Mouse (Mus musculus): Measurements from ENCODE around the gene Cbarp. TPM values are rescaled to one million over a fixed set of nuclear protein-coding genes. Genes with fewer than 3 reads are reported as not detected.
A peak's percentile ranks its signal among the peaks of the same experiment; 100 is the strongest.

Gene Cbarp
- polyA plus RNA-seq, 1 experiment from 2014 or later = 66.9 TPM

DNA sequence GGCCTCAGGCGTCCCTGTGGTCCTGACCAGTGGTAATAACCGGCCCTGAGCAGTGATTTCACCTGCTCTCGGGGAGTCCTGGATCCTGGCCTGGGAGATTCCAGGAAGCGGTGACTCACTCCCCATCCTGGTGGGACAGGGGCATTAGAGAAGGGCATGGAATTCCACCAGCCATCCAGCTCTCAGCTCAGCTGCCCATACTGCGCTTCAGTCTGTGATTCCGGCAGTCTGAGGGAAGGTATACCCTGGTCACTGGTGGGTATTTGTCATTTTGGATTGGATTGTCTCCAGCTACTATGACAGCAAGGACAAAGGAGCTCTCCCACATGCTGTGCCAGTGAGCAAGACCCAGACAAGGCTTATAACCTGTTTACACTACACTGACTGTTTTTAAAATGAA is 33.0 kb downstream of the Cbarp start:
- H3K4me1 ChIP-seq = peaks cover 4% of the 10 kb centered on the region
- H3K4me3 ChIP-seq = no peak overlapping the region
- H3K27ac ChIP-seq = no peak overlapping the region
- no peak for ATAC-seq (replicated peaks)
- H3K4me2 ChIP-seq = no peak overlapping the region
- H3K27me3 ChIP-seq (replicated peaks) = no peaks in the 10 kb centered on the region
- H3K9ac ChIP-seq = no peak overlapping the region
- no peaks in the 10 kb centered on the region for H3K9me3 ChIP-seq
- H3K36me3 ChIP-seq (replicated peaks) = no peaks in the 10 kb centered on the region
- WGBS = 61% methylated on average over 6 of the region's 6 CpGs

DNA sequence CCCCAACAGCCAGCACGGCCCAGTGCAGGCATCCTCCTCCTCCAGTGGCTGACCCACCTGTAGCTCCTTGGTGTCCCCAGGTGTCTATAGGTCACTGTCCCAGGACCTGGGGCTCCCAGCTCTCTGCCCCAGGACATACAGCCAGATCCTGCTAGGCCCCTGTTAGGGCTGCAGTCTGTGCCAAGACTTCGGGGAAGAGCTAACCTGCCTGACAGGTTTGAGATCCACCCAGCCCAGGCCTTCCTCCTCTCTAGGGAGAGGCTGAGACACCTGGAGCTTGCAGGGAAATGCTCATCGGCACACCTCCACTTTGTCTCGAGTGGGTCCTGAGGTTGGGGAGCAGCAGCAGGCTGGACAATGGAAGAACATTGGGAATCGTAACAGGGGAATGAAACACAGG is 34.7 kb downstream of the Cbarp start:
- H3K9ac ChIP-seq = no peak overlapping the region
- H3K9me3 ChIP-seq = no peaks in the 10 kb centered on the region
- peaks cover 16% of the 10 kb centered on the region for H3K4me1 ChIP-seq
- no peaks in the 10 kb centered on the region for H3K36me3 ChIP-seq (replicated peaks)
- ATAC-seq (replicated peaks) = no peak
- no peak overlapping the region for H3K4me3 ChIP-seq
- H3K4me2 ChIP-seq = no peak overlapping the region
- WGBS = 76% methylated on average over 5 of the region's 5 CpGs
- no peaks in the 10 kb centered on the region for H3K27me3 ChIP-seq (replicated peaks)
- H3K27ac ChIP-seq = no peak overlapping the region

DNA sequence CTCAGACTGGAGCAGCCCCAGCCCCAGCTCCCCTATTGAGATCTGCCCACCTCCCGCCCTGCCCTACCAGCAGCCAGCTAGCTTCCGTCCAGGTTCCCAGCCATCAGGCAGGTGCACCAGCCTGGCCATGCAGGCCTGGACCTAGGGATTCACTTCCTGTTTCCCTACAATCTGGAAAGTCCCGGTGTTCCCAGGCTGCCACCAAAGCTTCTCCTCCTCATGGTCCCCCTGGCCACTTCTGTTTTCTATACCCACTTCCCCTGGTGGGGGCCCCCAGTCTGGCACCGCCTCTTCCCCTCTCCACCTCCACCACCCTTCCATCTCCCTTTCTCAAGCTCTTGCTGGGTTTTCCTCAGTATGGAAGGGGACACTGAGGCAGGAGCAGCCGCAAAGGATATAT is 35.2 kb downstream of the Cbarp start, which contains the start of gene Sbno2:
Sbno2 (minus strand) TSS at position 112 of the 400 bp plus-strand sequence.
- H3K4me1 ChIP-seq = peaks cover 20% of the 10 kb centered on the region
- 72% methylated on average over 5 of the region's 5 CpGs for WGBS
- ATAC-seq (replicated peaks) = no peak
- no peak within 1 kb of the TSS for H3K9ac ChIP-seq
- no peaks in the 10 kb centered on the region for H3K27me3 ChIP-seq (replicated peaks)
- H3K27ac ChIP-seq = no peak within 1 kb of the TSS
- H3K4me2 ChIP-seq = no peak within 1 kb of the TSS
- no peak within 1 kb of the TSS for H3K4me3 ChIP-seq
- no peaks in the 10 kb centered on the region for H3K36me3 ChIP-seq (replicated peaks)
- no peaks in the 10 kb centered on the region for H3K9me3 ChIP-seq

DNA sequence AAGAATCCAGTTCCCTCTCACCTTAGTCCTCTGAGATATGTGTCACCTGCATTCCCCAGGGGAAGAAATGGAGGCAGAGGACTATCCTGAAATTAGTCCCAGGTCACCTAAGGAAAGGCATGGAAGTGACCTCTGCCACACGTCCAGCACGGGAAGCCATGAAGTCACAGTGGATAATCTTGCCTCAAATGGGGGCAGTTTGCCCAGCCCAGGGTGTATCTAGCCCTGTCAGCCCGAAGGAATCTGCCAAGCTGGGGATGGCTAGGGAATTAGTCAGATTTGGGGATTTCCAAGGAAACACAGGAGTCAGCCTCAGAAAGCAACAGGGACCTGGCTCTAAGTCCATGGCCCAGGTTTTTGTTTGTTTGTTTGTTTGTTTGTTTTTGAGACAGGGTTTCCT is 36.5 kb downstream of the Cbarp start:
- peaks cover 23% of the 10 kb centered on the region for H3K4me1 ChIP-seq

DNA sequence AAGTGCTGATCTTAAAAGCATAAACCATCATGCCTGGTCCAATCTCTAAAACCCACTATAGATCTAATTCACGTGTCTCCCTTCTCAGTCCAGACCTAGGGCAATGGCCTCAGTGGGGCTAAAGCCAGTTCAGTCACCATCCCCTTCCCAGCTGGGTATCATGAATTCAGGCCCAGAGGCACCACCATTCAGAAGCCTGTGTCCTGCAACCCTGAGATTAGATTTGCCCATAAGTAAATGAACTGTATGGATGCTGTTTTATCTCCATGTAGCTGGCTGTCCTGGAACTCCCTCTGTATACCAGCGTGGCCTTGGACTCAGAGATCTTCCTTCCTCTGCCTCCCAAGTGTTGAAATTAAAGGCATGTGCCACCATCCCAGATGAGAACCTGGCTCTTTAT is 37.6 kb downstream of the Cbarp start:
- H3K27me3 ChIP-seq (replicated peaks) = no peaks in the 10 kb centered on the region
- H3K9me3 ChIP-seq = no peaks in the 10 kb centered on the region
- H3K36me3 ChIP-seq (replicated peaks) = no peaks in the 10 kb centered on the region
- peak overlapping the region; percentile 88; the same call in 1 of the 2 replicates for H3K4me3 ChIP-seq
- WGBS = 87% methylated on average over 2 of the region's 2 CpGs
- ATAC-seq (replicated peaks) = no peak
- peak overlapping the region; percentile 70 for H3K27ac ChIP-seq
- H3K4me1 ChIP-seq = peaks cover 23% of the 10 kb centered on the region
- peak overlapping the region; percentile 93 for H3K4me2 ChIP-seq
- peak overlapping the region; percentile 82; the same call in 1 of the 2 replicates for H3K9ac ChIP-seq

More for the DNA sequence above, 36.5 kb downstream of the Cbarp start:
- 75% methylated on average over 3 of the region's 3 CpGs for WGBS
- Histone ChIP-seq H3K9me3 (no peaks in the 10 kb centered on the region), H3K9ac (no peak overlapping the region), H3K4me2 (no peak overlapping the region), H3K4me3 (no peak overlapping the region), H3K27me3 (replicated peaks) (no peaks in the 10 kb centered on the region), H3K36me3 (replicated peaks) (no peaks in the 10 kb centered on the region), H3K27ac (no peak overlapping the region)
- ATAC-seq (replicated peaks) = no peak

DNA sequence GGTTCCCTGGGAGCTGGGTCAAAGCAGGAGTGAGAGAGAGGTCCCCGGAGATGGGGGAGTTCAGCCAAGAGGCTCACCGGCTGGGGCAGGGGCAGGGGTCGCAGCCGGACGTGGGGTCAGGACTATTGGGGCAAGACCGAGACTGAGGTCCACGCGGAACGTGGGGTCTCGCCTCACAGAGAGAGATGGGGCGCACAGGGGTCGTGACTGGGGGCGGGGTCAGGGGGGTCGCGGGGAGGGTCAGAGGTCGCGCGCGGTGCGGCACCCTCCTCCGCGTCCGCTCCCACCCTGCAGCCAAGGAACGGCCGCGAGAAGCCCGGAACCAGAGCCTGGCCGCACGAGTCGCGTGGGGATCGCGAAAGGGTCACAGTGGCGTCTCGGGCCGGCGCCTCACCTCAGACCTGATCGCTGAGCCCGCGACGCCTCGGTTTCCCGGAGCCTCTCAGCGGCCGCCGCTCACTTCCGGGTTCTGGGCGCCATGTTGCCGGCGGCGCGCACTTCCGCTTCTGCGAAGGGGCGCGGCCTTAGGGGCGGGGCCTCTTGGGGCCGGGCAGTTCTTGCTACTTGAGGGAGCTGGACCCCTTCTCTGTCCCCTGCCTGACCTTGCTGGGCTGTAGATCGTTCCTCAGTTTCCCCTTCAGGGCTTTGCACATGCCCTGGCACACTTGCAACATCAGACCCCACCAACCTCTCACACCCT is 38.3 kb downstream of the Cbarp start:
- peak overlapping the region; percentile 82 for H3K9ac ChIP-seq
- WGBS = under 1% methylated on average over 57 of the region's 59 CpGs
- H3K4me1 ChIP-seq = peaks cover 23% of the 10 kb centered on the region
- peak overlapping the region; percentile 88 for H3K4me3 ChIP-seq
- no peaks in the 10 kb centered on the region for H3K36me3 ChIP-seq (replicated peaks)
- H3K9me3 ChIP-seq = no peaks in the 10 kb centered on the region
- peak overlapping the region; percentile 93 for H3K4me2 ChIP-seq
- peak overlapping the region; percentile 70 for H3K27ac ChIP-seq
- ATAC-seq (replicated peaks) = peak; percentile 87
- no peaks in the 10 kb centered on the region for H3K27me3 ChIP-seq (replicated peaks)

DNA sequence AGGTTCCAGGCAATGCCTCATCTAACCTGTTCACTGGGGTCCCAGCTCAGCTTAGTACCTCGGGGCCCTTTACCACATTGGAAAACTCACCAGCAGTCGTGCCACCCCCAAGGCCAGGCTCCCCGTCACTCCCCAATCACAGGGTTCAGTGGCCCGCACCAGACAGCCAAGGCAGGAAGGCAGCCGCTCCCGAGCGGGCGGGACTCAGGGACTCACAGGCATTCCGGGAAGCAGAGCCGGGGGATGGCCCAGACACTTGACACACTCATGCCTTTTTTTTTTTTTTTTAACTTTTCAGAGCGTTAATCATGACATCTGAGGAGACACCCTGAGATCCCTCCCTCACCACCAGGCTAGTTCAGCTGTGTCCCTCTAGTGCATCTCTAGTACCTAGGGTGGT is 39.7 kb downstream of the Cbarp start:
- no peak for ATAC-seq (replicated peaks)
- H3K27ac ChIP-seq = no peak overlapping the region
- no peak overlapping the region for H3K9ac ChIP-seq
- H3K9me3 ChIP-seq = no peaks in the 10 kb centered on the region
- H3K27me3 ChIP-seq (replicated peaks) = no peaks in the 10 kb centered on the region
- WGBS = 70% methylated on average over 11 of the region's 11 CpGs
- H3K4me2 ChIP-seq = peak overlapping the region; percentile 93; the same call in 1 of the 2 replicates
- no peaks in the 10 kb centered on the region for H3K36me3 ChIP-seq (replicated peaks)
- peaks cover 23% of the 10 kb centered on the region for H3K4me1 ChIP-seq
- no peak overlapping the region for H3K4me3 ChIP-seq

DNA sequence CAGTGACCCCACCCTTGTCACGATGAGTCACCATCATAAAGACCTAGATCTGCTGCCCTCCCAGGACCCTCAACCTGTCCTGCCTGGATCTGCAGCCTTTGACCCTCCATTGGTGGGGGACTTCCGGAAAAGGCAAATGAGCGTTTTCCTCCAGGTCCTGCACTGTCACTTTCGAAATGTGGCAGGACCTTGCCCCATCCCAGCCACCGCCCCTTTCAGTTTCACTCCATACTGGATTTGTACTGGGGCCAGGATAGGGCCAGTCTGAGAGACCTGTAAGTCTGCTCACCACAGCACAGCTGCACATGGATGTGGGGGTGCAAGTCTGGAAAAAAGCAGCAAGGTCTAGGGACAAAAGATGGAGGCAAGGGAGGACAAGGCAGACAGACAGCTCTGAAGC is 42.0 kb downstream of the Cbarp start:
- Histone ChIP-seq H3K4me3 (no peak overlapping the region), H3K36me3 (replicated peaks) (no peaks in the 10 kb centered on the region), H3K9me3 (no peaks in the 10 kb centered on the region), H3K9ac (no peak overlapping the region), H3K27ac (no peak overlapping the region), H3K27me3 (replicated peaks) (no peaks in the 10 kb centered on the region), H3K4me1 (peaks cover 23% of the 10 kb centered on the region), H3K4me2 (no peak overlapping the region)
- WGBS = 85% methylated on average over 5 of the region's 5 CpGs
- ATAC-seq (replicated peaks) = no peak

DNA sequence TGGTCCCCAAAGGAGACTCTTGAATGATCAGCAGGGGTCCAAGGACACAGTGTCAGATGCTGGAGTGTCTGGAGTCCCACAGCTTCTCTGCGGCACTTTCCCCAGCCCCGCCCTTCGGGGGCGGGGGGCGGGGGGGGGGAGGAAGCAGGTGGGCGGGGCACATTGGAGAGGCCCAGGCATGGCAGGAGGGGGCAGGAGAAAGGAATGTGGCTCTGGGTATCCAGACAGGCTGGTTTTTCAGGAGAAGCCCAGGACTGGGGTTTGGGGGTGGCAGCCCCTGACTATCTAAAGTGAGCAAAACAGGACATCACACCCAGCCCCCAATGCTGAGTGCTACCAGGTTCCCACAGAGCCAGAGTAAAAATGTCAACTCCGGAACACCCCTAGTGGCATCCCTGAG is 43.4 kb downstream of the Cbarp start:
- no peak for ATAC-seq (replicated peaks)
- Histone ChIP-seq H3K9me3 (no peaks in the 10 kb centered on the region), H3K4me3 (no peak overlapping the region), H3K36me3 (replicated peaks) (no peaks in the 10 kb centered on the region), H3K9ac (no peak overlapping the region), H3K27ac (no peak overlapping the region), H3K4me2 (no peak overlapping the region), H3K4me1 (peaks cover 18% of the 10 kb centered on the region), H3K27me3 (replicated peaks) (no peaks in the 10 kb centered on the region)
- WGBS = 25% methylated on average over 7 of the region's 7 CpGs

DNA sequence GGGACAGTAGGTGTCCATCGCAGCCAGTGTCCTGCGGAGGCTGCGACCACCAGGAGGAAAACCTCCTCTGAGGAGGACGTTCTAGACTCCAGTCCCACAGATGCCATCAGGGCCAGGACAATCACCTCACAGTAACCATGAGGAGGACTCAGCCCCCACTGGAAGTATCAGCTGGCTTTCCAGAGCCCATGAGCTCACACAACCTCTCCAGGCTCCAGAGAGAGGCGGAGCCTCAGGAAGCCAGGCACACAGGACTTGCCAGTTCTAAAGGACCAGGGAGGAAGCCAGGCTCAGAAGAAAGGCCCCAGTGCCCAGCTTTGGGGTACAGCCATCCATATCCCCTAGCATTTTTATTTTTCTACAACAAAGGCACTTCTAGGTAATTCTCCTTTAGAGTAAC is 45.1 kb downstream of the Cbarp start:
- Histone ChIP-seq H3K9ac (no peak overlapping the region), H3K36me3 (replicated peaks) (no peaks in the 10 kb centered on the region), H3K4me1 (peaks cover 4% of the 10 kb centered on the region; the same call in 1 of the 2 replicates), H3K27ac (no peak overlapping the region), H3K4me2 (no peak overlapping the region), H3K9me3 (no peaks in the 10 kb centered on the region), H3K27me3 (replicated peaks) (no peaks in the 10 kb centered on the region), H3K4me3 (no peak overlapping the region)
- 90% methylated on average over 5 of the region's 5 CpGs for WGBS
- ATAC-seq (replicated peaks) = no peak

DNA sequence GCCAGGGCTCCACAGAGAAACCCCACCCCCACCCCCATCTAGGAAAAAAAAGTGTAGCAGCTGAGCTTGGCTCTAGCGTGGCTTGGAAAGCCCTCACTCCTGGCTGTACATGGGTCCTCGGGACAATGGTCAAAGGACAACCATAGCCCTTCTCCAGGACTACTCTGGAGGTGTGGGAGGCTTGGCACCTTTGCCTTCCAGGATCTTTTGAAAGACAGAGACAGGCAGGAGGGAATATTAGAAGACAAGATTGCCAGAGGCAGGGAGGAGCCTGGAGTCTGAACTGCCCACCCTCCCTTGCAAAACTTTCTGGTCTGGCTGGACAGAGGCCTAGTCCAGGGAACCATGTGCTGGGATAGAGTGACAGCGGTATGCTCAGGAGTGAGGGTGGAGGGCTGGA is 46.0 kb downstream of the Cbarp start:
- no peaks in the 10 kb centered on the region for H3K9me3 ChIP-seq
- H3K27ac ChIP-seq = no peak overlapping the region
- no peaks in the 10 kb centered on the region for H3K27me3 ChIP-seq (replicated peaks)
- H3K4me2 ChIP-seq = no peak overlapping the region
- no peaks in the 10 kb centered on the region for H3K36me3 ChIP-seq (replicated peaks)
- WGBS = 83% methylated on average over 3 of the region's 3 CpGs
- ATAC-seq (replicated peaks) = no peak
- no peak overlapping the region for H3K9ac ChIP-seq
- H3K4me1 ChIP-seq = no peaks in the 10 kb centered on the region
- no peak overlapping the region for H3K4me3 ChIP-seq

DNA sequence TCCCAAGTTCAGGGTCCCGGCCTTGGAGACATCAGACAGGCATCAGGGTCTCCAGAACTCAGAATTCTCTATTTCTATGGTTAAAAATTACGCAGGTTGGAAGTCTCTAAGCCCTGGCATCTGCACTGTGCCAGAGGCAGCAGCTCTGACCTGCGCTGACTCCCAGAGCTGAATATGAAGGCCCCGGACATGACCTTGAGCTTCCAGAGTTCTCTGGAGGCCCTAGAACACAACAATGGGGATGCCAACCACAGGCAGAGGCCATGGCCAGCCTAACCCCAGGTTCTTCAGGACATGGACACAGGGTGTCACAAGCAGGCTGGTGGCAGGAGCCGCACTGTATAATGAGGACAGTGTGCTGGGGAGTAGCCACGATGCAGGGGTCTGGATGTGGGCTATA is 46.5 kb downstream of the Cbarp start:
- H3K36me3 ChIP-seq (replicated peaks) = no peaks in the 10 kb centered on the region
- H3K4me3 ChIP-seq = no peak overlapping the region
- no peaks in the 10 kb centered on the region for H3K9me3 ChIP-seq
- H3K27me3 ChIP-seq (replicated peaks) = no peaks in the 10 kb centered on the region
- ATAC-seq (replicated peaks) = no peak
- 90% methylated on average over 6 of the region's 6 CpGs for WGBS
- no peak overlapping the region for H3K4me2 ChIP-seq
- no peak overlapping the region for H3K27ac ChIP-seq
- no peaks in the 10 kb centered on the region for H3K4me1 ChIP-seq
- H3K9ac ChIP-seq = no peak overlapping the region

DNA sequence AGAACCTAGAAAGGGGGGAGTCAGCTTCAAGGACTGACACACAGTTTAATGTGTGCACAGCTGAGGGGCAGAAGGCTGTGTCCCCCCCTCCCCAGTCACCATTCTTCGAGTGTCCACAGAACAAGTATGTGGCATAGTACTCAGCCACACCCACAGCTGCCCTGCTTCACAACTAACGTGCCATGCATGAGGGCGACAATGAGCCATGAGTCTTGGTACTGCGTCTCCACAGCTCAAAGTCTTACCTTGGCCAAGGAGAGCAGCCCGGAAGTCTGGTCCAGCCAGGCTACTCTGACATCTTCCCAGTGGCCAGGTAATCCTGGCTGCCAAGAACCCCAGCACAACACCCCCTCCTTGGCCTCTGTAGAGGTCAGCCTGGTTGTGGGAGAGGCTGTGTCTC is 47.9 kb downstream of the Cbarp start:
- ATAC-seq (replicated peaks) = no peak
- no peaks in the 10 kb centered on the region for H3K4me1 ChIP-seq

More for the DNA sequence above, 47.9 kb downstream of the Cbarp start:
- H3K36me3 ChIP-seq (replicated peaks) = no peaks in the 10 kb centered on the region
- H3K9me3 ChIP-seq = no peaks in the 10 kb centered on the region
- no peak overlapping the region for H3K27ac ChIP-seq
- no peak overlapping the region for H3K9ac ChIP-seq
- 86% methylated on average over 5 of the region's 5 CpGs for whole genome bisulfite sequencing
- H3K4me3 ChIP-seq = no peak overlapping the region
- H3K27me3 ChIP-seq (replicated peaks) = no peaks in the 10 kb centered on the region
- H3K4me2 ChIP-seq = no peak overlapping the region

Data from midbrain, embryonic 15.5 days (tissue).